Mouse (Mus musculus): Measurements from ENCODE around the gene Inpp5a.

- TF ChIP-seq CTCF (IDR thresholded peaks at IDR 0.05; ENCODE audit: low read depth), result no peak
- TF ChIP-seq EP300 (optimal IDR thresholded peaks at IDR 0.05), result no peak
Observed at GRCm38 (mm10) chr7:139361799-139362198, 27.1 kb upstream of the Inpp5a start.
